Mouse (Mus musculus): Measurements from ENCODE around the gene Cdc26.

GRCm38 (mm10) chr4:62439793-62440192, 31.4 kb upstream of the Cdc26 start:
- TF ChIP-seq CTCF (IDR thresholded peaks at IDR 0.05; ENCODE audit: low read depth): no peak
- TF ChIP-seq EP300 (optimal IDR thresholded peaks at IDR 0.05): no peak
